Mouse (Mus musculus) embryonic stem cell, embryonic (primary cell): ENCODE measurements around the gene Lad1.

Experiments used
- CTCF ChIA-PET, 4 experiments: fragments of 300-600 bp in 2 of 4; fragments of 350-600 bp in 2 of 4; sonication (Branson Sonifier 250); formaldehyde crosslinking; loops; one replicate each; lab custom pipeline; 2022; ENCODE audit warnings: inconsistent platforms in 2 of 4; lab: Charles Lee
- POLR2A ChIA-PET, 4 experiments: fragments of 300-600 bp in 2 of 4; fragments of 350-600 bp in 2 of 4; sonication (Branson Sonifier 250); formaldehyde crosslinking; loops; one replicate each; lab custom pipeline; 2022; ENCODE audit warnings: antibody characterized with exemption in 4 of 4, inconsistent platforms in 1 of 4; lab: Charles Lee

Lad1 gene

GRCm38 (mm10) chr1:135820071-135820470 lies 1.7 kb downstream of the Lad1 start:
- POLR2A ChIA-PET: interaction anchor here in 2 of 4 experiments (0.6 to 2.3 kb wide), 6 partner anchors 9 to 1453 kb away, joined by 3 to 5 read pairs (median 3); partner anchors contain the start of gene Phlda3 (in 1 of the 2)
- CTCF ChIA-PET: interaction anchor here (0.5 to 5.7 kb wide), 12 partner anchors 8 to 353 kb away, joined by 3 to 33 read pairs (median 10); no protein-coding TSS in a partner anchor

GRCm38 (mm10) chr1:135820736-135821364 lies 2.5 kb downstream of the Lad1 start:
- CTCF ChIA-PET: interaction anchor here (0.5 to 5.7 kb wide), 21 partner anchors 7 to 354 kb away, joined by 3 to 33 read pairs (median 5); no protein-coding TSS in a partner anchor
- POLR2A ChIA-PET: interaction anchor here in 2 of 4 experiments (0.8 to 2.3 kb wide), 4 partner anchors 10 to 60 kb away, joined by 3 to 5 read pairs (median 4); partner anchors contain the start of gene Phlda3 (in 1 of the 2)

GRCm38 (mm10) chr1:135821780-135822179 lies 3.4 kb downstream of the Lad1 start:
- CTCF ChIA-PET: interaction anchor here (0.9 to 5.7 kb wide), 14 partner anchors 8 to 124 kb away, joined by 3 to 33 read pairs (median 6); no protein-coding TSS in a partner anchor
- POLR2A ChIA-PET: interaction anchor here in 2 of 4 experiments (0.8 to 1.8 kb wide), 3 partner anchors 9 to 93 kb away, joined by 3 to 4 read pairs (median 4); no protein-coding TSS in a partner anchor

GRCm38 (mm10) chr1:135828918-135829317 lies 10.5 kb downstream of the Lad1 start:
- ChIA-PET POLR2A (interaction anchor here (0.6 to 2.4 kb wide), 9 partner anchors 8 to 485 kb away, joined by 3 to 10 read pairs (median 3); partner anchors contain the start of genes Lad1 (in 1 of the 4) and Tnnt2 (in 1 of the 4)), CTCF (interaction anchor here (0.6 to 2.7 kb wide), 61 partner anchors 8 to 1644 kb away, joined by 3 to 28 read pairs (median 4); partner anchors contain the start of genes Lad1 (in 3 of the 4) and Tnni1 (in 1 of the 4))

DNA sequence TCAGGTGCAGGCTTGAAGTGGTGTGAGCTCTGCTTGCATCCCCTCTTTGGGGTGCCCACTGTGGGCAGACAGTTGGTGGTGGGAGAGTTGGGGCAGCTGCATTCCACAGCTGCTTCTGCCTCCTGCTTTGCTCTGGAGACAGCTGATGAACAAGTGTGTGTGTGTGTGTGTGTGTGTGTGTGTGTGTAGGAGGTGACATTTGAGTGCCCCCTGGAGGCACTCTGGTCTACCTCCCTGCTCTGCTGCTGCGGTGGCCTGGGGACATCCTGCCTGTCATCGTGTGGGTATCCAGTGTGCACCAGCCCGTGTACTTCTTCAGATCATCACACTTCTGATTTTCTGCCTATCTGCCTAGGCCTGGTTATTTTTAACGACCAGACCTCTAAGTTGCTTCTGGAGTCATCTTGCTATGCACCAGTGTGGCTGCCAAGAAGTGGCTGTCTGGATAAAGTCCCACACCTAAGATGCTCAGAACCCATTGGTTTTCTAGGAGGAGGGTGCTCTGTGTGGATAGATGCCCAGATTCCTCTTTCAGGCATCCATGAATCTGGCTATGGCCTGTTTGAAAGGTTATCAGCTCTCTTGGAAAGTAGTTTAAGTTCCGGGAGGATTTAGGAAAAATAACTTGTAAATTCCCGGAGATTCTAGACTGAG lies 15.9 kb downstream of the Lad1 start:
- CTCF ChIA-PET: interaction anchor here (0.6 to 1.8 kb wide), 16 partner anchors 13 to 128 kb away, joined by 3 to 7 read pairs (median 3); no protein-coding TSS in a partner anchor
- POLR2A ChIA-PET: interaction anchor here in 2 of 4 experiments (0.7 to 1.5 kb wide), 4 partner anchors 9 to 166 kb away, joined by 3 to 5 read pairs (median 3); no protein-coding TSS in a partner anchor

GRCm38 (mm10) chr1:135834983-135835382 lies 16.6 kb downstream of the Lad1 start:
- ChIA-PET CTCF (interaction anchor here in 3 of 4 experiments (0.5 to 1.4 kb wide), 6 partner anchors 12 to 167 kb away, joined by 3 to 5 read pairs (median 4); no protein-coding TSS in a partner anchor), POLR2A (interaction anchor here in 1 of 4 experiments (1.3 kb wide), 1 partner anchor 49 kb away, joined by 3 read pairs; no protein-coding TSS in a partner anchor)

GRCm38 (mm10) chr1:135835716-135836483 lies 17.5 kb downstream of the Lad1 start, which contains the start of gene Tnnt2:
Gene Tnnt2 (plus strand): TSS chr1:135836354.
- ChIA-PET CTCF (interaction anchor here (0.6 to 2.3 kb wide), 13 partner anchors 7 to 1975 kb away, joined by 3 to 15 read pairs (median 4); no protein-coding TSS in a partner anchor), POLR2A (interaction anchor here in 2 of 4 experiments (0.8 to 1.3 kb wide), 4 partner anchors 7 to 326 kb away, joined by 3 read pairs; no protein-coding TSS in a partner anchor)

DNA sequence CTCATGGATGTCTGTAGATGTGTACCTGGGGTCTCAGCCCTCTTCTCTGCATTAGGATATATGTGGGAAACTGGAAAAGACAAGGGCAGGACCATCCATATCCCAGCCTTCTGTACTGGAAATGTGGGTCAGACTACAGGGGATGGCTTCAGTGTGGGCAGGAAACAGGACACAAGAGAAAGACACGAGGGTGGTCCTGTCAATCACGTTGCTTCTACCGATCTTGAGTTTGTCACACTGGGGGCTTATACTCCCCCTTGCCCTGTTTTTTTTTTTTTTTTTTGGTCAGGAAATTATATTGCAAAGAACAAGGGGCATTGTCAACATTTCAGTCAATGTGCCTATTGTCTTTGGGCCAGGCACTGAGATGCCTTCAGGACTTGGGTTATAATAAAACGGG lies 20.2 kb downstream of the Lad1 start:
- ChIA-PET CTCF (interaction anchor here in 3 of 4 experiments (1.2 to 2.3 kb wide), 4 partner anchors 10 to 107 kb away, joined by 5 to 8 read pairs (median 6); no protein-coding TSS in a partner anchor), POLR2A (interaction anchor here in 1 of 4 experiments (1.6 kb wide), 1 partner anchor 18 kb away, joined by 5 read pairs; no protein-coding TSS in a partner anchor)

DNA sequence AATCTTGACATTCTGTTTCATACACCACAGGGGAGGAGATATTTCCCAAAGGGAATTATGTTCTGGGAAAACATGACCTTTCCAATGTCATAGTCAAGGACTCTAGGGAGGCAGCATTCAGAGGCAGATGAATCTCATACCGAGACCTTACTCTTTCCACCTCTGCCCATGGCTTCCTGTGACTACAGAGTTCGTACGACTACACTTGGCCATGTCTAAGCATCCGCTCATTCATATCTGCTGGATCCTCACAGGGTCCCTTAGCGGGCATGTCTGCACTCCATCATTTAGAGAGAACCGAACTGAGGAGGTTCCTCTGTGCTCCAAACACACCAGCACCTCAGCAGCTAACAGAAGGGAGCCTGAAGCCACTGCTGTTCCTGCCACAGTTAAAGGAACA lies 20.7 kb downstream of the Lad1 start:
- ChIA-PET POLR2A (interaction anchor here in 1 of 4 experiments (1.8 kb wide), 1 partner anchor 80 kb away, joined by 4 read pairs; no protein-coding TSS in a partner anchor), CTCF (no interaction called here)

- CTCF ChIA-PET: interaction anchor here in 2 of 4 experiments (0.8 to 1.6 kb wide), 7 partner anchors 11 to 118 kb away, joined by 3 to 7 read pairs (median 4); no protein-coding TSS in a partner anchor
- POLR2A ChIA-PET: interaction anchor here in 3 of 4 experiments (0.6 to 1.8 kb wide), 6 partner anchors 16 to 210 kb away, joined by 3 to 8 read pairs (median 3); no protein-coding TSS in a partner anchor
Observed at GRCm38 (mm10) chr1:135840675-135841395, 22.4 kb downstream of the Lad1 start.

DNA sequence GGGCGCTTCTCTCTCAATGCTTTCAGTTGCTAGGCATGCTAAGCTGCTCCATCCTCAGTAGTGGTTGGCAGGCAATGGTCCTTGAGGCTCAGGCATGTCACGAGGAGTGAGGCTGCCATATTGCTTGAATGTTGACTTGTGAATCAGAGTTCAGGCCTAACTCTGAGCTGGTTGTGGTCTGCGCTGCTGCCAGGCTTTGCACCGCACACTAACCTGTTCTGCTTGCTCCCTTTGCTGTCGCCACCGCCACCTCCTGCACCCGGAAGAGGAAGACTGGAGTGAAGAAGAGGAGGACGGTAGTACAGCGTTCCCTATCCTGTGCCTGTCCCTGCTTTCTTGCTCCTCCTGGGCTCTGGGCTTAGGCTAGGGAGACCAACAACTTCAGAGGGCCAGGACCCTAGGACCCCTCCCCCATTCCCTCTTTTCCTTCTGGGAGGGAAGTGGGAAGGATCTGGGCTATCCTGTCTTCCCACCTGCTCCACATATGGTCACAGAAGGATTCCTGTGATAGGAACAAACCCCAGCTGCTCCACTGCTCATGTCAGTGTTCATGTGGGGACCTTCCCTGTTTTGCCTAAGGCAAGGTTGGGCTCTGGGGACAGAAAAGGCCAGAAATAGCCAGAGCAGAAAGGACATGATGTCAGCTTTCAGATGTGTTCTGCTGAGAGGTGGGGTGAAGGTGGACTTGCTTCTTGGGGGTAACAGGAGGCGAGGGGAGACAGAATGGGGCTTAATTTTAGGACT lies 25.3 kb downstream of the Lad1 start:
- POLR2A ChIA-PET: interaction anchor here in 3 of 4 experiments (0.6 to 1.2 kb wide), 3 partner anchors 13 to 627 kb away, joined by 3 to 7 read pairs (median 4); partner anchors contain the start of gene Lad1 (in 1 of the 3)
- CTCF ChIA-PET: interaction anchor here in 2 of 4 experiments (0.5 to 1.3 kb wide), 4 partner anchors 15 to 320 kb away, joined by 3 to 5 read pairs (median 3); no protein-coding TSS in a partner anchor

DNA sequence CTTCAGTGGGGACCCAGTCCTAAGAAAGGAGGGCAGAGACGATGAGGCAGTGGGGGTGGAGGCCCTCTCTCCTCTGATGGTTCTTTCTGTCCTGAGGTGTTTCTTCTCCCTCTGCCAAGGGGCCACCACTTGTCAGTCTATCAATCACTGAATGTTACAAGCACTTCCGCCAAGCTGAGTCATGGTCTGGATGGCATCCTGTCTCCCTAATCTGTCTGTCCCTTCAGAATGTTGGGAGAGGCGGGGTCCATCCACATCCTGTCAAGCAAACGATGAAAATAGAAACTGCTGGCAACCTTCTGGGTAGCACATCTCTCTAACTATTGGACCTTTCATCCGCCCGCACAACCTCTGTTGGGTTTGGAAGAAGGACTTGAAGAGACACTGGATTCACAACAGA lies 26.1 kb downstream of the Lad1 start:
- ChIA-PET POLR2A (no interaction called here), CTCF (interaction anchor here in 3 of 4 experiments (0.6 to 4.8 kb wide), 3 partner anchors 16 to 100 kb away, joined by 3 to 47 read pairs (median 3); no protein-coding TSS in a partner anchor)

- ChIA-PET CTCF (interaction anchor here (0.5 to 6.6 kb wide), 74 partner anchors 9 to 588 kb away, joined by 3 to 77 read pairs (median 4); partner anchors contain the start of genes Tnnt2 (in 2 of the 4) and Elf3 (in 1 of the 4)), POLR2A (interaction anchor here in 2 of 4 experiments (1.5 to 2.0 kb wide), 2 partner anchors 10 kb away, joined by 4 to 6 read pairs; no protein-coding TSS in a partner anchor)
Observed at GRCm38 (mm10) chr1:135846632-135847031, 28.2 kb downstream of the Lad1 start.

DNA sequence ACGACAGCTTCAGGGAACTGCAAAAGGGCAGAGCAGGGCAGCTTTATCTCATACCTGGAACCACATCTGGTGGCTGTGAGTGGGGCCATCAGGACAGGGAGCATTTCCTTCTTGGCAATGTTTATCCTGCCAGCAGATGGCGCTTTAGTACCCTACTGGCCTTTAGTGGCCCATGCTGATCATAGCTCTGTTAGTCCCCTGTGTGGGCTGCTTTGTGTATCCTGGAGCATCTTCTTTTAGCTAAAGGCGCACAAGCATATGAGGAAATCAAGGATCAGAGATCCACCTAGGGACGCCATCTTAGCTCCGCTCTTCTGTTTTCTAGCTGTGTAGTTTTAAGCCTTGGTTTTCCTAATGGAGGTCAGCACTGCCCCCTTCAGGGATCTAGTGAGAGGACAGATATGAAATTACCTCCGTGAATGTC lies 28.8 kb downstream of the Lad1 start:
- ChIA-PET POLR2A (interaction anchor here in 2 of 4 experiments (1.5 to 2.0 kb wide), 2 partner anchors 9 kb away, joined by 4 to 6 read pairs; no protein-coding TSS in a partner anchor), CTCF (interaction anchor here (0.5 to 6.6 kb wide), 79 partner anchors 8 to 589 kb away, joined by 3 to 77 read pairs (median 4); partner anchors contain the start of genes Tnnt2 (in 2 of the 4), Elf3 (in 1 of the 4) and Lmod1 (in 1 of the 4))
